Mouse (Mus musculus) kidney, postnatal 14 days (tissue): ENCODE results near the gene Tmem121.
"Not testable (repeated sequence)": the region's sequence is repeated elsewhere in the genome, so short reads cannot be mapped to it uniquely, and the experiment has no call there.

Experiments
- DNase-seq: peaks from one replicate; pipeline ENCODE4 v3.0.0; 2022; ENCODE audit warnings: mixed read lengths

Gene Tmem121

GRCm38 (mm10) chr12:113221289-113221688 is 35.6 kb downstream of the Tmem121 start:
- DNase-seq: peak; percentile 19

- peak; percentile 86 for DNase-seq
These were observed 36.4 kb downstream of the Tmem121 start for GRCm38 (mm10) chr12:113222121-113222636.

- peak; percentile 51 for DNase-seq
These were observed 37.0 kb downstream of the Tmem121 start for GRCm38 (mm10) chr12:113222748-113223147.

GRCm38 (mm10) chr12:113224206-113224605 is 38.5 kb downstream of the Tmem121 start:
- no peak for DNase-seq

- no peak for DNase-seq
These were observed 39.0 kb downstream of the Tmem121 start for GRCm38 (mm10) chr12:113224687-113225091.

GRCm38 (mm10) chr12:113227970-113228593 is 42.4 kb downstream of the Tmem121 start:
- no peak for DNase-seq

- no peak for DNase-seq
These were observed 45.0 kb downstream of the Tmem121 start for GRCm38 (mm10) chr12:113230741-113231140.

GRCm38 (mm10) chr12:113231551-113232263 is 46.0 kb downstream of the Tmem121 start:
- not testable (repeated sequence) for DNase-seq

GRCm38 (mm10) chr12:113232264-113232750 is 46.6 kb downstream of the Tmem121 start:
- DNase-seq: not testable (repeated sequence)
